Mouse (Mus musculus): ENCODE data around the gene Ascc1.

The Ascc1 gene

GRCm38 (mm10) chr10:60066524-60066923 is 63.9 kb downstream of the Ascc1 start:
- in situ Hi-C loops (cut with MboI; ENCODE audit: unreplicated experiment in 2 of 2) = loop anchor here (5.0 kb wide), 2 partner anchors 54 to 174 kb away; no protein-coding TSS in a partner anchor

GRCm38 (mm10) chr10:60075159-60075558 is 72.6 kb downstream of the Ascc1 start:
- in situ Hi-C loops (cut with MboI; ENCODE audit: unreplicated experiment in 2 of 2) = loop anchor here in 1 of 2 experiments (25.0 kb wide), 1 partner anchor 1062 kb away; the partner anchor contains the start of gene Sgpl1

- in situ Hi-C loops (cut with MboI; ENCODE audit: unreplicated experiment in 2 of 2) = loop anchor here in 1 of 2 experiments (25.0 kb wide), 1 partner anchor 1060 kb away; the partner anchor contains the start of gene Sgpl1
These were observed 74.6 kb downstream of the Ascc1 start for GRCm38 (mm10) chr10:60077226-60077625.

GRCm38 (mm10) chr10:60077736-60078560 is 75.3 kb downstream of the Ascc1 start:
- in situ Hi-C loops (cut with MboI; ENCODE audit: unreplicated experiment in 2 of 2) = loop anchor here in 1 of 2 experiments (25.0 kb wide), 1 partner anchor 1059 kb away; the partner anchor contains the start of gene Sgpl1

- in situ Hi-C loops (cut with MboI; ENCODE audit: unreplicated experiment in 2 of 2) = loop anchor here in 1 of 2 experiments (25.0 kb wide), 1 partner anchor 1059 kb away; the partner anchor contains the start of gene Sgpl1
These were observed 75.9 kb downstream of the Ascc1 start for GRCm38 (mm10) chr10:60078561-60078917.

- in situ Hi-C loops (cut with MboI; ENCODE audit: unreplicated experiment in 2 of 2) = loop anchor here in 1 of 2 experiments (25.0 kb wide), 1 partner anchor 1057 kb away; the partner anchor contains the start of gene Sgpl1
These were observed 77.6 kb downstream of the Ascc1 start for GRCm38 (mm10) chr10:60080171-60080570.

GRCm38 (mm10) chr10:60080601-60080981 is 78.0 kb downstream of the Ascc1 start:
- in situ Hi-C loops (cut with MboI; ENCODE audit: unreplicated experiment in 2 of 2) = loop anchor here in 1 of 2 experiments (25.0 kb wide), 1 partner anchor 1057 kb away; the partner anchor contains the start of gene Sgpl1

GRCm38 (mm10) chr10:60080982-60081825 is 78.6 kb downstream of the Ascc1 start:
- in situ Hi-C loops (cut with MboI; ENCODE audit: unreplicated experiment in 2 of 2) = loop anchor here in 1 of 2 experiments (25.0 kb wide), 1 partner anchor 1056 kb away; the partner anchor contains the start of gene Sgpl1

- in situ Hi-C loops (cut with MboI; ENCODE audit: unreplicated experiment in 2 of 2) = loop anchor here in 1 of 2 experiments (25.0 kb wide), 1 partner anchor 1055 kb away; the partner anchor contains the start of gene Sgpl1
These were observed 79.3 kb downstream of the Ascc1 start for GRCm38 (mm10) chr10:60081905-60082304.

GRCm38 (mm10) chr10:60084065-60084464 is 81.5 kb downstream of the Ascc1 start:
- in situ Hi-C loops (cut with MboI; ENCODE audit: unreplicated experiment in 2 of 2) = loop anchor here in 1 of 2 experiments (25.0 kb wide), 1 partner anchor 1053 kb away; the partner anchor contains the start of gene Sgpl1

GRCm38 (mm10) chr10:60092311-60092710 is 89.7 kb downstream of the Ascc1 start:
- in situ Hi-C loops (cut with MboI; ENCODE audit: unreplicated experiment in 2 of 2) = loop anchor here (5.0 to 25.0 kb wide), 2 partner anchors 40 to 1045 kb away; partner anchors contain the start of gene Sgpl1 (in 1 of the 2)

- in situ Hi-C loops (cut with MboI; ENCODE audit: unreplicated experiment in 2 of 2) = loop anchor here (5.0 to 25.0 kb wide), 2 partner anchors 39 to 1044 kb away; partner anchors contain the start of gene Sgpl1 (in 1 of the 2)
These were observed 91.1 kb downstream of the Ascc1 start for GRCm38 (mm10) chr10:60093751-60094150.

- in situ Hi-C loops (cut with MboI; ENCODE audit: unreplicated experiment in 2 of 2) = loop anchor here in 1 of 2 experiments (25.0 kb wide), 1 partner anchor 1042 kb away; the partner anchor contains the start of gene Sgpl1
These were observed 93.0 kb downstream of the Ascc1 start for GRCm38 (mm10) chr10:60095558-60095957.

GRCm38 (mm10) chr10:60096302-60096701 is 93.7 kb downstream of the Ascc1 start:
- in situ Hi-C loops (cut with MboI; ENCODE audit: unreplicated experiment in 2 of 2) = loop anchor here in 1 of 2 experiments (25.0 kb wide), 1 partner anchor 1041 kb away; the partner anchor contains the start of gene Sgpl1

- in situ Hi-C loops (cut with MboI; ENCODE audit: unreplicated experiment in 2 of 2) = loop anchor here in 1 of 2 experiments (25.0 kb wide), 1 partner anchor 1040 kb away; the partner anchor contains the start of gene Sgpl1
These were observed 94.5 kb downstream of the Ascc1 start for GRCm38 (mm10) chr10:60097146-60097545.

- in situ Hi-C loops (cut with MboI; ENCODE audit: unreplicated experiment in 2 of 2) = loop anchor here in 1 of 2 experiments (25.0 kb wide), 1 partner anchor 1040 kb away; the partner anchor contains the start of gene Sgpl1
These were observed 95.2 kb downstream of the Ascc1 start for GRCm38 (mm10) chr10:60097774-60098173.

- in situ Hi-C loops (cut with MboI; ENCODE audit: unreplicated experiment in 2 of 2) = no loop called here
These were observed 103.0 kb downstream of the Ascc1 start for GRCm38 (mm10) chr10:60105391-60106145.

GRCm38 (mm10) chr10:60106146-60106530 is 103.5 kb downstream of the Ascc1 start, which contains the start of gene Spock2:
Gene Spock2 (plus strand): TSS chr10:60106219.
- in situ Hi-C loops (cut with MboI; ENCODE audit: unreplicated experiment in 2 of 2) = no loop called here
